12 mouse cellular contexts compared by ENCODE assay signal in genomic region chr5:147036661-147037060, GRCm38 (mm10). TPM values are rescaled to one million over a fixed set of nuclear protein-coding genes. Genes with fewer than 3 reads are reported as not detected.
A peak's percentile ranks its signal among the peaks of the same experiment; 100 is the strongest.
DNase-seq lines count a peak whose midpoint lies in the region; ATAC-seq and TF ChIP-seq lines count a peak whose summit lies in the region.
"Had no signal": no experiment of that assay in that cellular context is flagged by ENCODE, and none has a peak within 500 bp of the region (broad histone marks: within the 10 kb centered on the region; RNA-seq: fewer than 3 reads in every experiment).

No protein-coding gene starts in this region.

- H3K9ac ChIP-seq in heart, embryonic 15.5 days = no peak overlapping the region
- no peak overlapping the region for H3K9ac ChIP-seq in heart, embryonic 11.5 days (ENCODE audit: low read depth, low read length)
- no peak overlapping the region for H3K9ac ChIP-seq in embryonic facial prominence, embryonic 15.5 days
- H3K9ac ChIP-seq: limb, embryonic 12.5 days; neural tube, embryonic 15.5 days had no signal

- H3K27me3 ChIP-seq in heart, embryonic 15.5 days = no peaks in the 10 kb centered on the region
- H3K27me3 ChIP-seq in heart, embryonic 11.5 days (ENCODE audit: control insufficient read depth, insufficient read depth, low read length) = no peaks in the 10 kb centered on the region
- H3K27me3 ChIP-seq in embryonic facial prominence, embryonic 15.5 days = no peaks in the 10 kb centered on the region
- H3K27me3 ChIP-seq: limb, embryonic 12.5 days; neural tube, embryonic 15.5 days had no signal

- H3K4me3 ChIP-seq in heart, embryonic 15.5 days = no peak overlapping the region
- H3K4me3 ChIP-seq in heart, embryonic 11.5 days (ENCODE audit: low read depth, low read length) = no peak overlapping the region
- H3K4me3 ChIP-seq in left cerebral cortex, adult 2 months = no peak overlapping the region
- H3K4me3 ChIP-seq in embryonic facial prominence, embryonic 15.5 days (replicated peaks) = no peak overlapping the region
- H3K4me3 ChIP-seq: limb, embryonic 12.5 days; neural tube, embryonic 15.5 days had no signal

- WGBS in heart, embryonic 15.5 days = 82% methylated on average over 5 of the region's 5 CpGs
- WGBS in heart, embryonic 11.5 days (ENCODE audit: insufficient replicate concordance) = 77% methylated on average over 5 of the region's 5 CpGs
- WGBS in embryonic facial prominence, embryonic 15.5 days = 82% methylated on average over 5 of the region's 5 CpGs

- no peak for ATAC-seq in heart, embryonic 15.5 days (replicated peaks; ENCODE audit: insufficient number of reproducible peaks, insufficient read depth, low FRiP score, low read depth)
- no peak for ATAC-seq in heart, embryonic 11.5 days (replicated peaks; ENCODE audit: insufficient number of reproducible peaks, low FRiP score, low TSS enrichment)
- no peak for ATAC-seq in embryonic facial prominence, embryonic 15.5 days (ENCODE audit: insufficient number of reproducible peaks, low FRiP score, low TSS enrichment, low read depth)

- no peak overlapping the region for H3K4me2 ChIP-seq in heart, embryonic 15.5 days
- H3K4me2 ChIP-seq in heart, embryonic 11.5 days = no peak overlapping the region
- H3K4me2 ChIP-seq in embryonic facial prominence, embryonic 15.5 days (replicated peaks) = no peak overlapping the region
- H3K4me2 ChIP-seq: limb, embryonic 12.5 days; midbrain, embryonic 11.5 days; neural tube, embryonic 15.5 days had no signal

- H3K9me3 ChIP-seq in heart, embryonic 15.5 days (replicated peaks) = no peaks in the 10 kb centered on the region
- no peaks in the 10 kb centered on the region for H3K9me3 ChIP-seq in heart, embryonic 11.5 days (replicated peaks; ENCODE audit: control insufficient read depth, low read length)
- H3K9me3 ChIP-seq in embryonic facial prominence, embryonic 15.5 days (replicated peaks) = no peaks in the 10 kb centered on the region
- H3K9me3 ChIP-seq: limb, embryonic 12.5 days; neural tube, embryonic 15.5 days had no signal

- H3K4me1 ChIP-seq in heart, embryonic 15.5 days (replicated peaks) = peaks cover 32% of the 10 kb centered on the region
- H3K4me1 ChIP-seq in heart, embryonic 11.5 days (ENCODE audit: control insufficient read depth, insufficient read depth, low read length) = peaks cover 8% of the 10 kb centered on the region; the same call in 1 of the 2 replicates
- peaks cover 28% of the 10 kb centered on the region for H3K4me1 ChIP-seq in embryonic facial prominence, embryonic 15.5 days
- H3K4me1 ChIP-seq: neural tube, embryonic 15.5 days had no signal

- intact Hi-C loops in left cerebral cortex, adult 2 months (cut with DNase I) = no loop called here

- TF ChIP-seq CTCF in left cerebral cortex, adult 2 months (IDR thresholded peaks at IDR 0.05) = no peak

- peak overlapping the region; percentile 65 for H3K27ac ChIP-seq in heart, embryonic 15.5 days
- H3K27ac ChIP-seq in heart, embryonic 11.5 days (ENCODE audit: low read depth, low read length) = no peak overlapping the region
- H3K27ac ChIP-seq in left cerebral cortex, adult 2 months = peak overlapping the region; percentile 48
- H3K27ac ChIP-seq in embryonic facial prominence, embryonic 15.5 days (replicated peaks) = 0 out of 2 replicates have a peak overlapping the region, but pooled peaks have one; percentile 4
- H3K27ac ChIP-seq: limb, embryonic 12.5 days; neural tube, embryonic 15.5 days had no signal

- peaks cover 25% of the 10 kb centered on the region for H3K36me3 ChIP-seq in heart, embryonic 15.5 days
- H3K36me3 ChIP-seq in heart, embryonic 11.5 days (ENCODE audit: control insufficient read depth, insufficient read depth, low read length) = peaks cover 2% of the 10 kb centered on the region; the same call in 1 of the 2 replicates
- H3K36me3 ChIP-seq in embryonic facial prominence, embryonic 15.5 days = peaks cover 14% of the 10 kb centered on the region

- DNase-seq in left cerebral cortex, adult 2 months (ENCODE audit: extremely low spot score in 1 of 2, low spot score in 2 of 2) = no peak
- DNase-seq in left cerebral cortex, adult 8-10 months (ENCODE audit: low spot score in 2 of 2) = no peak
- peak; percentile 17 for DNase-seq in NIH3T3 (ENCODE audit: low read depth)
- no peak for DNase-seq in right cerebral cortex, adult 2 months (ENCODE audit: low spot score in 2 of 2)
- DNase-seq: cerebellum, adult 11 months; cerebellum, postnatal 25 days had no signal

RNA-seq across cellular contexts. Expression of gene Lnx2, which starts 39.7 kb away (rescaled TPM):
- polyA plus RNA-seq in heart, embryonic 15.5 days (2015; fragmentation: Nextera tagmentation; extraction: Ambion mirVana) = 11.2 and 14.2 TPM in 2 replicates
- 9.4 and 11.0 TPM in 2 replicates for polyA plus RNA-seq in heart, embryonic 11.5 days (2014; fragmentation: Nextera tagmentation; extraction: Ambion mirVana)
- 1 to 10 TPM; 5.8 to 6.3 TPM for total RNA-seq in left cerebral cortex, adult 2 months (2021)
- 1 to 10 TPM; 4.8 to 6.4 (median 5.6) TPM for total RNA-seq in left cerebral cortex, adult 8-10 months (2022)
- polyA plus RNA-seq in embryonic facial prominence, embryonic 15.5 days (2015; fragmentation: Nextera tagmentation; extraction: Ambion mirVana) = 14.8 and 17.2 TPM in 2 replicates

RNA-seq across cellular contexts. Expression of gene Polr1d, which starts 40.2 kb away (rescaled TPM):
- 84.3 and 85.2 TPM in 2 replicates for polyA plus RNA-seq in heart, embryonic 15.5 days (2015; fragmentation: Nextera tagmentation; extraction: Ambion mirVana)
- polyA plus RNA-seq in heart, embryonic 11.5 days (2014; fragmentation: Nextera tagmentation; extraction: Ambion mirVana) = 103 TPM in 2 replicates
- total RNA-seq in left cerebral cortex, adult 2 months (2021) = 10 to 100 TPM; 66.8 to 67.0 TPM
- 10 to 100 TPM; 65.4 to 67.3 (median 65.8) TPM for total RNA-seq in left cerebral cortex, adult 8-10 months (2022)
- polyA plus RNA-seq in embryonic facial prominence, embryonic 15.5 days (2015; fragmentation: Nextera tagmentation; extraction: Ambion mirVana) = 139 and 142 TPM in 2 replicates
